Mouse (Mus musculus) neural tube, embryonic 12.5 days (tissue): Measurements from ENCODE around the gene Hrnr. TPM values are rescaled to one million over a fixed set of nuclear protein-coding genes. Genes with fewer than 3 reads are reported as not detected.

Source experiments
- ATAC-seq: fragments of 200-750 bp; cut with Nextera tagmentation; 2 replicates; pipeline ENCODE4 v1.8.0; 2017; ENCODE audit warnings: low read depth, mild to moderate bottlenecking, moderate TSS enrichment, moderate library complexity; ENCODE audit not compliant: low FRiP score
- H3K27ac ChIP-seq: fragments of 300-500 bp; sonication (generic); 2 replicates; pipeline ENCODE4 v1.5.1; 2016
- H3K27me3 ChIP-seq: fragments of 300-500 bp; sonication (generic); replicated peaks from 2 replicates; pipeline ENCODE4 v1.6.1; 2016; ENCODE audit warnings: mild to moderate bottlenecking
- H3K36me3 ChIP-seq: fragments of 300-500 bp; sonication (generic); 2 replicates; pipeline ENCODE4 v1.6.1; 2016; ENCODE audit warnings: mild to moderate bottlenecking
- H3K4me1 ChIP-seq: fragments of 300-500 bp; sonication (generic); 2 replicates; pipeline ENCODE4 v1.6.1; 2016
- H3K4me2 ChIP-seq: fragments of 300-500 bp; sonication (generic); replicated peaks from 2 replicates; pipeline ENCODE4 v1.6.1; 2016; ENCODE audit warnings: mild to moderate bottlenecking
- H3K4me3 ChIP-seq: fragments of 300-500 bp; sonication (generic); 2 replicates; pipeline ENCODE4 v1.5.1; 2016
- H3K9ac ChIP-seq: fragments of 300-500 bp; sonication (generic); 2 replicates; pipeline ENCODE4 v1.6.1; 2016; ENCODE audit warnings: mild to moderate bottlenecking
- H3K9me3 ChIP-seq: fragments of 300-500 bp; sonication (generic); 2 replicates; pipeline ENCODE4 v1.6.1; 2016; ENCODE audit warnings: mild to moderate bottlenecking
- WGBS: fragments of 180-500 bp; shearing (Covaris S2); methylation state at CpG from one replicate; pipeline ENCODE4 v1.1.7; 2016; 5-methylcytosine and 5-hydroxymethylcytosine counted together
- polyA plus RNA-seq: library from polyadenylated mRNA; unstranded; fragments of >200 nt; fragmentation: Nextera tagmentation; extraction: Ambion mirVana; gene quantifications from 2 replicates; pipeline ENCODE4 v1.2.1, GENCODE M21; 2016

The Hrnr gene
- not detected in 2 replicates for polyA plus RNA-seq

DNA sequence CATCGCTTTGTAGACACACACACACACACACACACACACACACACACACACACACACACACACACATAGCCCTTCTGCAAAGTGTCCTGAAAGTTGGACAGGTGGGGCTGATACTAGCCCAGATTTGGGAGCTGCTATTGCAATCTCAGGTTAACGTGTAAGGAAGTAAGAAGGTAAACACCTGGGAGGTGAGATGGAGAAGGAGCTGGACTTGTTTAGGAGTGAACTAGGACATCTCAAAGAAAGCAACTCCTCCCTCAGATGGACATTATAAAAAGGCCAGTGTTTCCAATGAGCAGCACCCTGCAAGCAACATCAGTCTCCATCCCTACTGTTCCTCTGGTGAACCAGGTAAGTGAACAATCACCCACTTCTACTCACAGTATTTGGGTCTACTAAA is at the start of gene Hrnr:
TSS of gene Hrnr (plus strand) at position 301 of the 400 bp plus-strand sequence.
- Histone ChIP-seq H3K4me3 (no peak within 1 kb of the TSS), H3K27ac (no peak within 1 kb of the TSS), H3K36me3 (no peaks in the 10 kb centered on the region), H3K27me3 (no peaks in the 10 kb centered on the region), H3K4me2 (no peak within 1 kb of the TSS), H3K9ac (no peak within 1 kb of the TSS), H3K4me1 (no peaks in the 10 kb centered on the region), H3K9me3 (no peaks in the 10 kb centered on the region)
- no peak for ATAC-seq
- 87% methylated on average over 2 of the region's 2 CpGs for WGBS

DNA sequence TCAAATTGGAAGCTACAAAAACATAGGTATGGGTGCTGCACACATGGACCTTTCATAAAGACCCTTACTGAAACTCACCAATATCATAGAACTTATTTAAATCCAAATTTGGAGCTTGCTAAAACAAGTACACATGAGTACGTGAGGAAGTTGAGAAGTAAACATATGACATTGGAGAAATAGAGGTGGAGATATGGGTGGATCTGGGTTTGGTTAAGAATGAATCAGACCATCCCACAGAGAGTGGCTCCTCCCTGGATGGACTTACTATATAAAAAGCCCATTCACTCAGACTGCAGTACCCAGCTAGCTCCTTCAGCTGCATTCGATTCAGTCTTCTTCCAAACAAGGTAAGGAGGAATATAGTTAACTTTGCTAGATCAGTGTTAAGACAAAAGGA is 46.3 kb upstream of the Hrnr start, which contains the start of gene Flg:
TSS of gene Flg (plus strand) at position 301 of the 400 bp plus-strand sequence.
- ATAC-seq, result no peak
- Histone ChIP-seq H3K4me3 (no peak within 1 kb of the TSS), H3K27me3 (no peaks in the 10 kb centered on the region), H3K4me1 (no peaks in the 10 kb centered on the region), H3K36me3 (no peaks in the 10 kb centered on the region), H3K9ac (no peak within 1 kb of the TSS), H3K27ac (no peak within 1 kb of the TSS), H3K4me2 (no peak within 1 kb of the TSS), H3K9me3 (no peaks in the 10 kb centered on the region)
- 87% methylated on average over 2 of the region's 2 CpGs for WGBS

DNA sequence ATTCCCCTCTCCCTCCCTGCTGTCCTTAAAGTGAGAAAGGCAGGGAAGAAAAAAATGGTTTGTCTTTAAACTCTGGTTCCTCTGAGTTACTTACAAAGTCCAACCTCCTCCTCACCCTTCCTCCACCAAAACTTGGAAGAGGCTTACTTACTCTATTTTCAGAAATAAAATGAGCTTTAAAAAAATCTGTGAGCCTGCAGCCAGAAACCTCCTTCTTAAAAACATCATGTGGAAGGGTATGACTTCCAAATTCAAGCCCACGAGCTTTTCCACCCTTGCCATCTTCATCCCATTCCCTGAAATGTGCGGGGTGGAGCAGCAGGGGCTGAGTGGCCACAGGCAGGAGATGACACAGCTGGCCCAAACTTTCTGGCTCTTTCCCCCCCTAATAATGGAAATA is 22.0 kb upstream of the Hrnr start:
- Histone ChIP-seq H3K36me3 (no peaks in the 10 kb centered on the region), H3K9ac (no peak overlapping the region), H3K4me1 (no peaks in the 10 kb centered on the region), H3K4me2 (no peak overlapping the region), H3K4me3 (no peak overlapping the region), H3K9me3 (no peaks in the 10 kb centered on the region), H3K27me3 (no peaks in the 10 kb centered on the region), H3K27ac (no peak overlapping the region)
- ATAC-seq, result no peak
- 82% methylated on average over 2 of the region's 2 CpGs for WGBS

DNA sequence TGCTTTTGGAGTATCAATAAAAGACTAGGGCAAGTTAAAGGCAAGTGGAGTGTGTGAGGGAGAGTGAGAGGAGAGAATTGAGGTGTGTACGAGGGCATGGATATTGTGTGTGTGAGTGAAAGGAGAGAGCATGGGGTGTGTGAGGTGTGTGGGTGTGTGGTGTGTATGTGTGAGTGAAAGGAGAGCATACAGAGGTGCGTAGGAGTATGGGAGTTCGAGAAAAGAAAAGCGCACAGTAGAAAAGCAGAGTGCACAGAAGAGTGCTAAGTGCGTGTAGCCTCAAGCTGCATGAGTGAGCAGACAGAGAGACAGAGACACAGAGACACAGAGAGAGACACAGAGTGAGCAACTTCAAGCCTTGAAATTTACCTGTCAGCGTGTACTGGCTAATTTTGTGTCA is 19.7 kb upstream of the Hrnr start:
- Histone ChIP-seq H3K4me3 (no peak overlapping the region), H3K27ac (no peak overlapping the region), H3K9me3 (peaks cover 4% of the 10 kb centered on the region; the same call in 1 of the 2 replicates), H3K27me3 (no peaks in the 10 kb centered on the region), H3K36me3 (no peaks in the 10 kb centered on the region), H3K4me1 (no peaks in the 10 kb centered on the region), H3K9ac (no peak overlapping the region), H3K4me2 (no peak overlapping the region)
- no peak for ATAC-seq
- 90% methylated on average over 6 of the region's 6 CpGs for WGBS

DNA sequence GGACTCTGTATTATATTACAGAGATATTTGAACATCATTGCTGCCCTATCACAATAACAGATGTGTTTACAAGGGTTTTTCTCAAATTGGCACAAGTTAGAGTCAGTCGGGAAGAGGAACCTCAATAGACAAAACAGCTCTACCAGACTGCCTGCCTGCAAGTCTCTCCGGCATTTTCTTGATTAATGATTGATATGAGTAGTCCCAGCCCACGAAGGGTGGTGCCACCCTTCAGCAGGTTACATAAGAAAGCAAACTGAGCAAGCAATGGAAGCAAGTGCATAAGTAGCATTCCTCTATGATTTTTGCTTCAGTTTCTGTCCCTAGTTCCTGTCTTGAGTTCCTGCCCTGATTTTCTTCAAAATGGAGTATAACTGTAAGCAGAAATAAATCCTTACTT is 17.7 kb upstream of the Hrnr start:
- ATAC-seq, result no peak

DNA sequence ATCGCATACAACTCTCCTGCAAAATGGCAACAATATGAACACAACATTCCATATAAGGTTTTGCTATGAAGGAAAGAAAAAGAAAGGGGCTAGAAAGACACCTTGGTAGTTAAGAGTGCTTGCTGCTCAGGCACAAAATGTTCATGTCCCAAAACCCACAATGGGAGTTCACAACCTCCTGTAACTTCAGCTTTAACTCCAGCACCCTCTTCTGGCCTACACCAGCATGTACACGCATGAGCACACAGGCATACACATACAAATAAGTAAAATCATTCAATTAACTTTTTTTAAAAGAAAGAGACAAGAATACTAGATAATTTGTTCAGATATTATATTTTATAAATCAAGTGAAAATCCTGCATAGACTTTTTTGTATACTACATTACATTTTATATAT is 13.4 kb upstream of the Hrnr start:
- Histone ChIP-seq H3K36me3 (no peaks in the 10 kb centered on the region), H3K27me3 (no peaks in the 10 kb centered on the region), H3K27ac (no peak overlapping the region), H3K4me1 (no peaks in the 10 kb centered on the region), H3K9me3 (peaks cover 4% of the 10 kb centered on the region; the same call in 1 of the 2 replicates), H3K9ac (no peak overlapping the region), H3K4me2 (no peak overlapping the region), H3K4me3 (no peak overlapping the region)
- 81% methylated on average over 2 of the region's 2 CpGs for WGBS
- no peak for ATAC-seq

More for the DNA sequence above, 17.7 kb upstream of the Hrnr start:
- H3K4me1 ChIP-seq, result no peaks in the 10 kb centered on the region
- H3K36me3 ChIP-seq, result no peaks in the 10 kb centered on the region
- H3K9ac ChIP-seq, result no peak overlapping the region
- no peak overlapping the region for H3K4me3 ChIP-seq
- H3K9me3 ChIP-seq, result peaks cover 4% of the 10 kb centered on the region; the same call in 1 of the 2 replicates
- H3K27ac ChIP-seq, result no peak overlapping the region
- H3K27me3 ChIP-seq, result no peaks in the 10 kb centered on the region
- no peak overlapping the region for H3K4me2 ChIP-seq
- 84% methylated on average over 3 of the region's 3 CpGs for WGBS

DNA sequence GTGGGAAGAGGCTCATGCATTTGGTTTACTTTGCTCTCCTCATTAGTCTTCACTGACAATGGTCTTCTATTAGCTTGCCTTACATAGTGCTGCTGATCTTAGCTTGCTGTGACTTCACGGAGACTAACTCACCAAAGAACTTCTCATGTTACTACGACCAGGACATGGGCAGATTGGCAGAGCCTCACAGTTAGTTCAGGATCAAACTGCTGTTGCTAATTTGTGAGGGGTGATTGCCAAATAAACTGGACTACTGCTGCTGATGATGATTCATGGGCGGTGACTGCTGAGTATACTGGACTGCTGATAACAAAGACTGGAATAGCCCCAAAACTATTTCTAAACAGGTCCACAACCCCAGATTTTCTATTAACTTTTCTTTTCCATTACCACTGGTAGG is 8.2 kb upstream of the Hrnr start:
- no peak overlapping the region for H3K9ac ChIP-seq
- H3K4me1 ChIP-seq, result no peaks in the 10 kb centered on the region
- 73% methylated on average over 3 of the region's 3 CpGs for WGBS
- H3K4me2 ChIP-seq, result no peak overlapping the region
- H3K4me3 ChIP-seq, result no peak overlapping the region
- no peak overlapping the region for H3K27ac ChIP-seq
- no peak for ATAC-seq
- no peaks in the 10 kb centered on the region for H3K9me3 ChIP-seq
- H3K27me3 ChIP-seq, result no peaks in the 10 kb centered on the region
- H3K36me3 ChIP-seq, result no peaks in the 10 kb centered on the region

DNA sequence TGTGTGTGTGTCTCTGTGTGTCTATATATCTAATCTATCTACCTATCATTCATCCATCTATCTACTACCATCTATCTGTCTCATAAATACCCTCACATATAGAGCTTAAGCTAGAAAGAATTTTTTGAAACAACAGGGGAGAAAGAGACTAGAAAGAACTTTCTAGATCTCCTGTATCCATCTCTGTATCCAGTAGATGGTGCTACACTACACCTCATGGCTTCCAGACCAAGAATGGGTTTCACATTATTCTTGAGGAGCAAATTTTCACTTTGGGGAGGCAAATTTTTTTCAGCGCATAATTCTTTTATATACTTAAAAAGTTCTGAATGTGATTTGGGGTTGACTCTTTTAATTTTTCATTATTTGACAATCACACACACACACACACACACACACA is 5.2 kb upstream of the Hrnr start:
- H3K27ac ChIP-seq, result no peak overlapping the region
- H3K27me3 ChIP-seq, result no peaks in the 10 kb centered on the region
- no peak overlapping the region for H3K4me3 ChIP-seq
- no peaks in the 10 kb centered on the region for H3K4me1 ChIP-seq
- H3K36me3 ChIP-seq, result no peaks in the 10 kb centered on the region
- WGBS, result 94% methylated on average over 1 of the region's 1 CpGs
- H3K4me2 ChIP-seq, result no peak overlapping the region
- H3K9ac ChIP-seq, result no peak overlapping the region
- ATAC-seq, result no peak
- H3K9me3 ChIP-seq, result no peaks in the 10 kb centered on the region

DNA sequence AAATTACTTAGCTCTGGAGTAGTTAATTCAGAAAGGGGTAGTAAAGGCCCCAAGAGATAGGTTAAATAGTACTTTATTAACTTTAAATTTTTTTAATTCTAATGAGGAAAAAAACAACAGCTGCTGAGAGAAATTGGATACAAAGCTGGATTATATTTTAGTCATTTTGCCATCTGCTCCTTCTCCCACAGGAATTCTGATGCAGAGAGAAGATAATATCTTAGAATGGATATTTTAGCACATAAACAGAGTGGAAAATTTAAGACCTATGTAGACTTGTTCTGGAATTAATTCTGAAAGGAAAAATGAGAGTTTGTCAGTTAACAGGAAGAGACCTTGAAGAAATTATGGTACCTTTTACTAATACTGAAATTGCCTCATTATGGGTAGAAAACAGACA is 18.2 kb downstream of the Hrnr start:
- Histone ChIP-seq H3K4me1 (no peaks in the 10 kb centered on the region), H3K36me3 (no peaks in the 10 kb centered on the region), H3K9ac (no peak overlapping the region), H3K4me2 (no peak overlapping the region), H3K27ac (no peak overlapping the region), H3K27me3 (no peaks in the 10 kb centered on the region), H3K4me3 (no peak overlapping the region), H3K9me3 (no peaks in the 10 kb centered on the region)
- no peak for ATAC-seq

DNA sequence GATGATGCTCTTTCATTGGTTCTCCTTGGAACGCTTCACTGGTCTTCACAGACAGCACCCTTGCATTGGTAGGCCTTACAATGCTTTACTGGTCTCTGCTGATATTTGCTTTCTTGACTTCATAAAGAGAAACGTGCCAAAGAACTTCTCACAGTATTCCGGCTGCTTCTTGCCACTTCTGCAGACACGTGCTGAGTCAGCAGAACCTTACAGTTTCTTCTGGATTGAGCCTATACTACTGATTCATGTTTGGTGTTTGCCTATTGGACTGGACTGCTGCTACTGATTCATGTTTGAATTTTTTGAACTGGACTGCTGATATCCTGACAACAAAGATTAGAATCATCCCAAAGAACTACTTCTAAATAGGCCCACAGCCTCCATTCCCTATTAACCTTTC is 20.5 kb downstream of the Hrnr start:
- H3K9me3 ChIP-seq, result no peaks in the 10 kb centered on the region
- no peak overlapping the region for H3K27ac ChIP-seq
- H3K36me3 ChIP-seq, result no peaks in the 10 kb centered on the region
- no peak overlapping the region for H3K4me2 ChIP-seq
- H3K4me3 ChIP-seq, result no peak overlapping the region
- 89% methylated on average over 4 of the region's 4 CpGs for WGBS
- H3K9ac ChIP-seq, result no peak overlapping the region
- no peaks in the 10 kb centered on the region for H3K4me1 ChIP-seq
- no peak for ATAC-seq
- H3K27me3 ChIP-seq, result no peaks in the 10 kb centered on the region

DNA sequence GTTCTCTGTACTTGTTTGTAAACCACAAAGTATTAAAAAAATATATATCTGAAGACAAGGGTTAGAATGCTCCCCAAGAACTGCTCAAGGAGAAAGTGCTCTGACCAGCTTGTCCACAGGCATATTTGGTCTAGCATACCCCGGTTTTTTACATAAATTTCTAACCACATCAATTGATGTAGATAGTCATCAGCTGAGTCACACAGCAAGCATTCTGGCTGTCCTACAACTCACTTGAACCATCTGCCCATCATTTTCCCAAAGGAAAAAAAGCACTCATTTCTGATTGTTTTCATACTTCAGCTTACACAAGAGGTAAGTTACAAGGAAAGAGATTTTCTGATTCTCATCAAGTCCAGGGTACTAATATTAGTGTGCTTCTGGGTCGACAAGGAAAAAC is 27.3 kb downstream of the Hrnr start:
- Histone ChIP-seq H3K9ac (no peak overlapping the region), H3K4me2 (no peak overlapping the region), H3K27ac (no peak overlapping the region), H3K9me3 (no peaks in the 10 kb centered on the region), H3K4me3 (no peak overlapping the region), H3K27me3 (no peaks in the 10 kb centered on the region), H3K4me1 (no peaks in the 10 kb centered on the region), H3K36me3 (no peaks in the 10 kb centered on the region)
- ATAC-seq, result no peak
- 80% methylated on average over 2 of the region's 2 CpGs for WGBS

DNA sequence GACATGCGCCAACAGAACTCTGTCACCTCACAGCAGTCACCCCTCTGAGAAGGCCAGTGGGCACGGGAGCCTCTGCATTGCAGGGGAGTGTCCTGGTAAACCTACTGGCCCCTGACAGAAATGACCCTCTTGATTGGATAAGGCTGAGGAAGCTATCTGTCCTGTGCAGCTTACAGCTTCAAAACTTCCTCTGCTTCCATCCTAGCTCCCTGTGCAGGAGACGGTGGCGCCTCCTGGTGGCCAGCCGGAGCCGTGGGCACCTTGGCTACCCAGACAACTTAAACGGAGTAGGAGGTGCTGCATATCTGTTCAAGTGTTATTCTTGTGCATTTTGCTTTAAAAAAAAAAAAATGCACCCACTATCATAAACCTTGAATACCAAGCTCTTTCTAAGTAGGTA is 40.5 kb downstream of the Hrnr start:
- H3K4me1 ChIP-seq, result no peaks in the 10 kb centered on the region

DNA sequence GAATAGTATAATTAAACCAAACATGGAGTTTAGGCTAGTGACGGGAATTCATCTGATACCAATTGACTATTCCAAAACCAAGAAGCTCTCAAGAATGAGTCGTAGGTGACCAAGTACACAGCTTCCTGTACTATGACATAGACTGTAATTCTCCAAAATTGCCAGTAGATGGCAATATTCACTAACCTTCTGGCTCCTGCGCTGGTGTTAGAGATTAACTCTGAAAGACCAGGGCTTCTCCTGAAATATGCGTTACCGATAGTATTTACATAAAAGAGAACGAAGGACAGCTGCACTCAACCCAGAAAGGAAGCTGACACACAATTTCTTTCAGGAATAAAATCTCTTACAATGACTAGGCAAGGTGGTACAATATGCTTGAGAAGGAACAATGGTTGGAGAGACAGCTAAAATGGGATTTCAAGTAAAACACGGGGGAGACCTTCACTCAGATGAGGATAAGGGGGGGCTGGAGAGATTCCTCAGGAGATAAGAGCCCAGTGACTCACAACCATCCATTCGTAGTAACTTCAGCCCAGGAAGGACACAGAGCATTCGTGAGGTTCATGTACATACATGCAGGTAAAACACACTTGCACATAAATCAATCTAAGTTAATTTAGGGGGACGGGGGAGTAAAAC is 42.5 kb downstream of the Hrnr start:
- WGBS, result 13% methylated on average over 10 of the region's 10 CpGs
- Histone ChIP-seq H3K9me3 (no peaks in the 10 kb centered on the region), H3K27me3 (no peaks in the 10 kb centered on the region), H3K36me3 (no peaks in the 10 kb centered on the region), H3K9ac (no peak overlapping the region), H3K27ac (no peak overlapping the region), H3K4me1 (no peaks in the 10 kb centered on the region), H3K4me3 (no peak overlapping the region), H3K4me2 (peak overlapping the region; percentile 24; the same call in 1 of the 2 replicates)
- peak; percentile 82 for ATAC-seq

More for the DNA sequence above, 40.5 kb downstream of the Hrnr start:
- no peak; the same call in 1 of the 2 replicates for ATAC-seq
- WGBS, result 17% methylated on average over 7 of the region's 7 CpGs
- no peaks in the 10 kb centered on the region for H3K9me3 ChIP-seq
- no peak overlapping the region for H3K9ac ChIP-seq
- H3K4me3 ChIP-seq, result no peak overlapping the region
- H3K4me2 ChIP-seq, result no peak overlapping the region
- no peak overlapping the region for H3K27ac ChIP-seq
- H3K27me3 ChIP-seq, result no peaks in the 10 kb centered on the region
- no peaks in the 10 kb centered on the region for H3K36me3 ChIP-seq
